Mouse (Mus musculus) liver, adult 2 months (tissue): ENCODE results near the gene Cdkl3. TPM values are rescaled to one million over a fixed set of nuclear protein-coding genes. Genes with fewer than 3 reads are reported as not detected.

Experiments
- DNase-seq: peaks from one replicate; pipeline ENCODE4 v3.0.0-alpha.2; 2011; ENCODE audit warnings: low read depth, low spot score; ENCODE audit errors: extremely low read depth
- H3K27ac ChIP-seq: fragments of 200-500 bp; replicated peaks from 2 replicates; pipeline ENCODE4 v1.5.1; 2012; ENCODE audit warnings: low read depth, mild to moderate bottlenecking, control low read depth, inconsistent platforms, low read length; ENCODE audit not compliant: insufficient read depth
- H3K27me3 ChIP-seq: fragments of 200-500 bp; 2 replicates; pipeline ENCODE4 v1.6.1; 2012; ENCODE audit warnings: mild to moderate bottlenecking, moderate library complexity, low read length, inconsistent platforms; ENCODE audit not compliant: control insufficient read depth, insufficient read depth
- H3K36me3 ChIP-seq: fragments of 200-500 bp; 2 replicates; pipeline ENCODE4 v1.6.1; 2012; ENCODE audit warnings: low read length, inconsistent platforms; ENCODE audit not compliant: control insufficient read depth, insufficient read depth
- H3K4me1 ChIP-seq: fragments of 200-500 bp; 2 replicates; pipeline ENCODE4 v1.6.1; 2011; ENCODE audit warnings: low read length; ENCODE audit not compliant: control insufficient read depth, insufficient read depth
- H3K4me3 ChIP-seq: fragments of 200-500 bp; 2 replicates; pipeline ENCODE4 v1.5.1; 2011; ENCODE audit warnings: low read depth, mild to moderate bottlenecking, control low read depth, low read length, moderate library complexity; ENCODE audit not compliant: insufficient read depth
- H3K79me2 ChIP-seq: fragments of 200-500 bp; 2 replicates; pipeline ENCODE4 v1.6.1; 2012; ENCODE audit warnings: inconsistent platforms, mild to moderate bottlenecking, low read length, moderate library complexity; ENCODE audit not compliant: control insufficient read depth, insufficient read depth
- H3K9ac ChIP-seq: fragments of 200-500 bp; 2 replicates; pipeline ENCODE4 v1.6.1; 2012; ENCODE audit warnings: low read depth, mild to moderate bottlenecking, control low read depth, inconsistent platforms, low read length
- CTCF ChIP-seq: fragments of 200-500 bp; IDR thresholded peaks from 2 replicates; pipeline ENCODE4 v1.5.1; 2011; ENCODE audit warnings: low read depth, low read length, control low read depth
- POLR2A ChIP-seq: fragments of 200-500 bp; IDR thresholded peaks from 2 replicates; pipeline ENCODE4 v1.6.1; 2011; ENCODE audit warnings: low read length, control low read depth; ENCODE audit not compliant: insufficient read depth; ENCODE audit errors: extremely low read depth
- WGBS: fragments of 180-500 bp; shearing (Covaris S2); methylation state at CpG from one replicate; pipeline ENCODE4 v1.1.7; 2018; 5-methylcytosine and 5-hydroxymethylcytosine counted together
- polyA plus RNA-seq: library from polyadenylated mRNA; depleted of rRNA; stranded (reverse); fragments of >200 nt; gene quantifications from 2 replicates; pipeline ENCODE4 v1.2.3, GENCODE M21; 2012
- total RNA-seq: library from RNA; depleted of rRNA; stranded (reverse); fragments of >200 nt; gene quantifications from 2 replicates; pipeline ENCODE4 v1.2.3, GENCODE M21; 2014

Cdkl3 gene
- total and polyA plus RNA-seq, 2 experiments = 0.05 to 1.7 TPM

DNA sequence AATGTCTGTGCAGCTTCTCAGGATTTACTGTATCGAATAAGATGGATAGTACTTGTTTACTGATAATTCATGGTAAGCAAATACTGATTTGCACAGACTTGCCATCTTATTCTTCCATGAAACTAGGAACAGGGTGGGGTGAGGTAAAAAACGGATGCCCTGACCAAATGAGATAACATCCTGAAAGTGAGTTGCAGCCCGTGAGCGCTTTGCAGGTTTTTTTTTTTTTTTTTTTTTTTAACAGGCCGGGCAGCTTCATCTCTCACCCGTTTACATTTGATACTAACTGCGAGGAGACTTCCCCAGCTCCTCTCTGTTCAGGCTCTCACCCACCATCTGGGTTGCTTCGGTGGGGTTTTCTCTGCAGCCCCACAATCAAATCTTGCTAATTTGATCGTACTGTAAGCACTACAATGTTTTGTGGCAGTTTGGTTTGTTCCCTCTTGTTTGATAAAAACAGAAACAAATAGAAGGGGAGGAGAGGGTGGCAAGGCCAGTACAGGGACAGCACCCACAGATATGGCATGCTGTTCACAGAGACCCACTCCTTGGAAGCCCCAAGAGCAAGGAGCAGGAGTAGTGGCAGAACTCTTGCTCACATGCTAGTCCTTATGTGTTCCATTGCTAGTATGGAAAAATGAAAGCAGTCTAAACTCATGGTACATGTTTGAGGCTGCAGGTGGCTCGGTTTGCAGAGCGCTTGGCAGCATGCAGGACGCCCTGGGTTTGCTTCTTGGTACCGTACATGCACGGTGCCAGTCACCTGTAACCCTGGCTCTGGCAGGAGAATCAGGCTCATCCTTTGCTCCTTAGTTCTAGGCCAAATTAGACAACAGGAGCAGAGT, 70.8 kb downstream of the Cdkl3 start:
- no peaks in the 10 kb centered on the region for H3K27me3 ChIP-seq
- 73% methylated on average over 14 of the region's 14 CpGs for WGBS
- TF ChIP-seq POLR2A (no peak), CTCF (no peak)
- no peaks in the 10 kb centered on the region for H3K4me1 ChIP-seq
- no peak overlapping the region for H3K9ac ChIP-seq
- H3K79me2 ChIP-seq = no peaks in the 10 kb centered on the region
- no peak overlapping the region for H3K27ac ChIP-seq
- no peak overlapping the region for H3K4me3 ChIP-seq
- DNase-seq = no peak
- no peaks in the 10 kb centered on the region for H3K36me3 ChIP-seq

DNA sequence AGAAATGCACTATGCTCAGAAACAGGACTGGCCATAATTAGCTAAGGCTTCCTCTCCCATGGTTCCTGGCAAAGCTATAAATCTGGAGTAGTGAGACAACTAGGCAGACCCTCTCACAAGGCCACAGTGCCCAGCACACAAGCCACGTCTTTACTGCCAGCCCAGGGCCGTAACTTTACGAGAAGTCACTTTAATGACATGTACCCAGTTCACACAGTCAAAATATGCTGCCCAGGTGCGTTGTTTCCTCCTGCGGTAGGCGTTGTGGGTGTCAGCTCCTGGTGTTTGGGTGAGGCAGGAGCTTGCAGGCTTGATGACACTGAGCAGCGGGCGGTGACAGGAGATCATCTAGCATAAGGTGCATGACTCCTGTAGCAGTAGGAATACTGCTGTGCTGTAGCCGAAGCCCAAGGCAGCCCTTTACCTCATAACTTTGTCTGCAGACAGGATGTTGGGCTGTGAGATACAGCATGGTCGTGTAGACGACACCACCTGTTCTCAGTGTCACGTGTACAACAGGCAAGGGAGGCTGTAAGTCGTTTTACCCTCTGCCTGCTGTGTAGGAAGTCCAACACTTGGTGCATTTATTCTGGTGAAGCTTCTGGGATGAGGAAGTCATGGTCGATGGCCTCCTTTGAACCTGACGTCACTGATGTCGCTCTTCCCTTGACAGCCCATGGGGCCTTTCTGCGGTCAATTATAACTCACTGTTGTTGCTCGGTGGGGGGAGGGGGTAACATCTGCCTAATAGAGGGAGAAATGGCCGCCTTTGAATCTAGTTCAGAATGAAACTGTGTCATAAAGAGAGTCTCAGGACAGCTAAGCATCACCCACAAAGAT, 72.0 kb downstream of the Cdkl3 start:
- no peaks in the 10 kb centered on the region for H3K36me3 ChIP-seq
- H3K4me3 ChIP-seq = no peak overlapping the region
- WGBS = 83% methylated on average over 19 of the region's 19 CpGs
- H3K27ac ChIP-seq = no peak overlapping the region
- H3K27me3 ChIP-seq = no peaks in the 10 kb centered on the region
- TF ChIP-seq POLR2A = no peak
- TF ChIP-seq CTCF = no peak
- no peaks in the 10 kb centered on the region for H3K79me2 ChIP-seq
- H3K4me1 ChIP-seq = no peaks in the 10 kb centered on the region
- H3K9ac ChIP-seq = no peak overlapping the region
- peak; percentile 19 for DNase-seq

DNA sequence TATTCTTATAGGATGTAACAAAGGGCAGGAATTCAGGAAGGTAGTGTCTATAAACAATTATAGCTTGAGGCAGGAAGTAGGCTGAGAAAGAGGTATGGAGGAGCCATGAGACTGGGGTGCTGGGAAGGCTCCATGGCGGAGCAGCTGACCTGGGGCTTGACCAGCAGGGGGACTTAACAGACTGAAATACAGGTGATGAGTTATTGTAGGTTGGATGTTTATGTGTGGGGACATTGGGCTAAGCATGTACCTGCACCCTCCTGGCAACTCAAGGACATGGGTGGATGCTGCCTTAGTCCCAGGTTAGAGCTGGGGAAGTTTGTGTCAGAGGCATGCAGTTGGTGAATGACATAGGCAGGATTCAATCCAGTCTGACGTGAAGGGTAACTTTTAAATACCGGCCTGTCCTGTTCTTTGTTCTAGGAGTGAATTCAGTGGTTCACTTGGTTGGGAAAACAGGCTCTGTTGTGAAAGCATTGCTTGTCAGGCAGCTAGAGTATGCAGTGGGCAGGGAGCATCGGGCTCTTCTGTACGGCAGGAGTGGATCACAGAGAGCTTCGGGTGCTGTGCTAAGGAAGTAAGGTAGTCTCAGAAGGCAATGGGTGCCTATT, 72.8 kb downstream of the Cdkl3 start:
- H3K9ac ChIP-seq = no peak overlapping the region
- no peak overlapping the region for H3K27ac ChIP-seq
- 91% methylated on average over 6 of the region's 6 CpGs for WGBS
- H3K4me3 ChIP-seq = no peak overlapping the region
- no peaks in the 10 kb centered on the region for H3K79me2 ChIP-seq
- 0 out of 2 replicates have a peak, but pooled peaks have one; percentile 7 for TF ChIP-seq CTCF
- TF ChIP-seq POLR2A = no peak
- no peaks in the 10 kb centered on the region for H3K27me3 ChIP-seq
- no peaks in the 10 kb centered on the region for H3K36me3 ChIP-seq
- no peaks in the 10 kb centered on the region for H3K4me1 ChIP-seq
- no peak for DNase-seq

DNA sequence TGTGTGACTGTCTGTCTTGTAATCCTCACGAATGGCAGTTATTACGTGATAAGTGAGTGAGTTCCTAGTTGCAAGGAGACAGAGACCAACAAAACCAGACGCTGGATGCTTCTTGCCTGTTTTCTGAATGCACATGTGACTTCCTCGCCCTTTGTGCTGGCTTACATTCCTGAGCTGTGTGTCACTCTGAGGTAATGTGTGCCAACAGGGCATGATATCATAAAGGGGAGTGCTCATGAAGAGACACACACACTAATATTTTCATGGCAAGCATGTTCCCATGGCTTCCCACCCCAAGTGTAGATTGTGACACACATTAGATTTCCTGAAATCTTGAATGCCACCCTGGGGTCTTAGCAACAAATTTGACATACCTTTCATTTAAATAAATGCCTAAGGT, 73.9 kb downstream of the Cdkl3 start:
- peak; percentile 20 for DNase-seq
- Histone ChIP-seq H3K4me1 (no peaks in the 10 kb centered on the region), H3K36me3 (no peaks in the 10 kb centered on the region), H3K27ac (no peak overlapping the region), H3K27me3 (no peaks in the 10 kb centered on the region), H3K9ac (no peak overlapping the region), H3K4me3 (no peak overlapping the region), H3K79me2 (no peaks in the 10 kb centered on the region)
- no peak for TF ChIP-seq POLR2A
- no peak for TF ChIP-seq CTCF
- 58% methylated on average over 4 of the region's 4 CpGs for WGBS

DNA sequence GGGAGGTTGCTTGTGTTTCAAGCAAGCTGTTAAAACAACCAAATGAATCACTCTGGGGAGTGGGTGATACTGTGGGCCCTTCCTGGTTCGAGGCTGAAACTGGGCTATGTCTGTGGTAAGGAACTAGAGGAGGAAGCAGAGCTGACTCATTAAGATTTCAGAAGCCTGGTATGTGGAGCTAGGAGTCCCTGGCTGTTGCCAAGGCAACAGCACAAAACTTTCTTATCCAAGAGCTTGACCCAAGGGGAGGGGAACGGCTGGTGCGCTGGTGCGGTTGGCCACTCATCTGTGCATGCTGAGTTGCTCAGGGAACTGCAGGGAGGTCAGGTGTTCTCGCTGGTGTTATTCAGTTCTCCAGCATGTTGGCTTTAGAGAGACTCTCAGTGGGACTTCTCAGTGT, 76.0 kb downstream of the Cdkl3 start:
- 71% methylated on average over 5 of the region's 5 CpGs for WGBS
- H3K4me3 ChIP-seq = no peak overlapping the region
- H3K4me1 ChIP-seq = no peaks in the 10 kb centered on the region
- no peaks in the 10 kb centered on the region for H3K36me3 ChIP-seq
- H3K9ac ChIP-seq = no peak overlapping the region
- no peaks in the 10 kb centered on the region for H3K79me2 ChIP-seq
- TF ChIP-seq CTCF (no peak), POLR2A (no peak)
- no peak for DNase-seq
- H3K27me3 ChIP-seq = no peaks in the 10 kb centered on the region
- no peak overlapping the region for H3K27ac ChIP-seq
